Mouse (Mus musculus): ENCODE data around the gene Hyou1. TPM values are rescaled to one million over a fixed set of nuclear protein-coding genes. Genes with fewer than 3 reads are reported as not detected.

Gene Hyou1
- total and polyA plus RNA-seq, 2 experiments: 87.8 to 111 TPM

DNA sequence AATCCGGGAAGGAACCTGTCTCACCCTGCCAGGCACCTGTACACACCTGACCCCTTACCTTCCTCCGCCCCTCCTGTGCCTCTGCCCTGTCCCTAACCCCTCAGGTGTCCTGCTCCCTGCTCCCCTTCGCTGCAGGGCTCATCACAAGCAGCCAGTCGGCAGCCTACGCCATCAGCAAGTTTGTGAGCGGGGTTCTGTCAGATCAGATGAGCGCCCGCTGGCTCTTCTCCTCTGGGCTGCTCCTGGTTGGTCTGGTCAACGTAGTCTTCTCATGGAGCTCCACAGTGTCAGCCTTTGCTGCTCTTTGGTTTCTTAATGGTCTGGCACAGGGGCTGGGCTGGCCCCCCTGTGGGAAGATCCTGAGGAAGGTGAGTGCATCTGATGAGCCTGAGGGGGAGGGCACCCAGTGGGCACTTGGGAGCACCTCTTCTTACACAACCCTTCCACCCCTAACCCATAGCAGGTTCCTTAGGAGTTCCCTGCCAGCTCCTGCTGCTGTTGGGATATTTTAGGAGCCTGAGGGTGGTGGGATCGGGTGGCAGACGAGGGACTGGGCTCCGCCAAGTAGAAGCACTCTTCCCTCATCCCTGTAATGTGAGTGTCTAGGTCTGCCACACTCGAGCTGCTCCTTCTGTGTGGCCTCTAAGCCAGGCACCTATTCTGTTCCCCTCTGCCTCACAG lies 20.0 kb downstream of the Hyou1 start:
- Histone ChIP-seq H3K79me2 (ENCODE audit: control insufficient read depth, insufficient read depth, low read length) (peaks cover 13% of the 10 kb centered on the region), H3K4me1 (ENCODE audit: control insufficient read depth, insufficient read depth, low read length) (peaks cover 23% of the 10 kb centered on the region), H3K27me3 (ENCODE audit: control insufficient read depth, insufficient read depth, low read length) (no peaks in the 10 kb centered on the region), H3K4me3 (ENCODE audit: insufficient read depth, low read depth, low read length) (peak overlapping the region; percentile 95), H3K9ac (ENCODE audit: low read depth, low read length) (peak overlapping the region; percentile 94), H3K36me3 (ENCODE audit: control insufficient read depth, insufficient read depth, low read length) (peaks cover 25% of the 10 kb centered on the region), H3K27ac (replicated peaks; ENCODE audit: insufficient read depth, low read depth, low read length) (peak overlapping the region; percentile 96)
- WGBS: 30% methylated on average over 13 of the region's 13 CpGs
- no peak for DNase-seq (ENCODE audit: extremely low read depth, low read depth, low spot score)
- TF ChIP-seq POLR2A (IDR thresholded peaks at IDR 0.05; ENCODE audit: extremely low read depth, insufficient read depth, low read length) (0 out of 2 replicates have a peak, but pooled peaks have one; percentile 2), CTCF (IDR thresholded peaks at IDR 0.05; ENCODE audit: low read depth, low read length) (no peak)

DNA sequence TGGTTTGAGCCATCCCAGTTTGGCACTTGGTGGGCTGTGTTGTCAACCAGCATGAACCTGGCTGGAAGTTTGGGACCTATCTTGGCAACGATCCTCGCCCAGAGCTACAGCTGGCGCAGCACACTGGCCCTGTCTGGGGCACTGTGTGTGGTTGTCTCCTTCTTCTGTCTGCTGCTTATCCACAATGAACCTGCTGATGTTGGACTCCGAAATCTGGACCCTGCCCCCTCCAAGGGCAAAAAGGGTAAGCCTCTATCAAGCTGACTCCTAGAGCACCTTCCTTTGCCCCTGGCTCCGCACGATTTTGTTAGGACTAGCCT lies 20.5 kb downstream of the Hyou1 start:
- TF ChIP-seq CTCF (IDR thresholded peaks at IDR 0.05; ENCODE audit: low read depth, low read length) (no peak), POLR2A (IDR thresholded peaks at IDR 0.05; ENCODE audit: extremely low read depth, insufficient read depth, low read length) (peak; percentile 52; the same call in 1 of the 2 replicates)
- peak; percentile 89 for DNase-seq (ENCODE audit: extremely low read depth, low read depth, low spot score)
- H3K27me3 ChIP-seq (ENCODE audit: control insufficient read depth, insufficient read depth, low read length): no peaks in the 10 kb centered on the region
- peaks cover 13% of the 10 kb centered on the region for H3K79me2 ChIP-seq (ENCODE audit: control insufficient read depth, insufficient read depth, low read length)
- H3K4me3 ChIP-seq (ENCODE audit: insufficient read depth, low read depth, low read length): peak overlapping the region; percentile 95
- H3K4me1 ChIP-seq (ENCODE audit: control insufficient read depth, insufficient read depth, low read length): peaks cover 23% of the 10 kb centered on the region
- H3K36me3 ChIP-seq (ENCODE audit: control insufficient read depth, insufficient read depth, low read length): peaks cover 27% of the 10 kb centered on the region
- peak overlapping the region; percentile 96 for H3K27ac ChIP-seq (replicated peaks; ENCODE audit: insufficient read depth, low read depth, low read length)
- 31% methylated on average over 6 of the region's 6 CpGs for WGBS
- H3K9ac ChIP-seq (ENCODE audit: low read depth, low read length): peak overlapping the region; percentile 94

DNA sequence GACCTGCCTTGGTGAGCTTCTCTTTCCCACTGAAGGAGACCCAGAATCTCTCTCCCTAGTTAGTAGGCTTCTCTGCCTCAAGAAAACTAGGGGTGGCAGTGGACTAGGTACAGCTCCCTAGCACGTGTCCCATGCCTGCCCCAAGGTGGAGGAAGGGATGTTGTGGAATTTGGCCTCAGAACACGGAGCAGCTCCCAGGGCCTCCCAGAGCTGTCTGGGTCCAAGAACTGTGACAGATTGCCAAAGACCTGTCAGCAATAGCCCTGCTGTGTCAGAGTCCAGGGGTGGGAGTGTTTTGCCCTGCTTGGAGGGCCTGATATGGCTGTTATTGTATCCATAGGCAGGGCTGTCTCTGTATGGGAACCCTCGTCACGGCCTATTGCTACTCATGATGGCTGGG lies 21.8 kb downstream of the Hyou1 start:
- peak overlapping the region; percentile 94 for H3K9ac ChIP-seq (ENCODE audit: low read depth, low read length)
- peaks cover 26% of the 10 kb centered on the region for H3K4me1 ChIP-seq (ENCODE audit: control insufficient read depth, insufficient read depth, low read length)
- H3K79me2 ChIP-seq (ENCODE audit: control insufficient read depth, insufficient read depth, low read length): peaks cover 13% of the 10 kb centered on the region
- peak; percentile 96 for DNase-seq (ENCODE audit: extremely low read depth, low read depth, low spot score)
- H3K4me3 ChIP-seq (ENCODE audit: insufficient read depth, low read depth, low read length): no peak overlapping the region; the same call in 1 of the 2 replicates
- 26% methylated on average over 4 of the region's 4 CpGs for WGBS
- H3K27ac ChIP-seq (replicated peaks; ENCODE audit: insufficient read depth, low read depth, low read length): peak overlapping the region; percentile 96
- peaks cover 27% of the 10 kb centered on the region for H3K36me3 ChIP-seq (ENCODE audit: control insufficient read depth, insufficient read depth, low read length)
- TF ChIP-seq POLR2A (IDR thresholded peaks at IDR 0.05; ENCODE audit: extremely low read depth, insufficient read depth, low read length) (no peak), CTCF (IDR thresholded peaks at IDR 0.05; ENCODE audit: low read depth, low read length) (no peak)
- H3K27me3 ChIP-seq (ENCODE audit: control insufficient read depth, insufficient read depth, low read length): no peaks in the 10 kb centered on the region

DNA sequence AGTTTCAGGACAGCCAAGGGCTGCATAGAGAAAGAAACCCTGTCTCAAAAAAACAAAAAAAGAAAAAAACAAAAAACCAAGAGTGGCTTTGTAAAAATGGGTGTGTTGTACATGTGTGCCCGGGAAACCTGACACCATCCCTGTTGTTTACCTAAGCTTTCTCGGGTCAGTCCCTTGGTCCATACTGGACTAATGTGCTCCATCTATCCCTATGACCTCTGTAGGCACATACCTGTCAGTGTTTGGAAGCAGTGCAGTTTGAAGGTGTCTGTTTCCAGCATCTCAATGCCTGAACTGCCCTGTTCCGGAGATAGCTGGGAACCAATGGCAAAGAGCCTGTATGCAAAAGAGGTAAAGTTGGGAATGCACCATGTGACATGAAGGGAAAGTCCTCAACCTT lies 25.7 kb downstream of the Hyou1 start:
- Histone ChIP-seq H3K79me2 (ENCODE audit: control insufficient read depth, insufficient read depth, low read length) (peaks cover 3% of the 10 kb centered on the region; the same call in 1 of the 2 replicates), H3K27me3 (ENCODE audit: control insufficient read depth, insufficient read depth, low read length) (no peaks in the 10 kb centered on the region), H3K4me3 (ENCODE audit: insufficient read depth, low read depth, low read length) (no peak overlapping the region), H3K4me1 (ENCODE audit: control insufficient read depth, insufficient read depth, low read length) (peaks cover 29% of the 10 kb centered on the region), H3K36me3 (ENCODE audit: control insufficient read depth, insufficient read depth, low read length) (peaks cover 38% of the 10 kb centered on the region), H3K9ac (ENCODE audit: low read depth, low read length) (no peak overlapping the region), H3K27ac (replicated peaks; ENCODE audit: insufficient read depth, low read depth, low read length) (peak overlapping the region; percentile 57)
- WGBS: 33% methylated on average over 3 of the region's 3 CpGs
- TF ChIP-seq CTCF (IDR thresholded peaks at IDR 0.05; ENCODE audit: low read depth, low read length) (no peak), POLR2A (IDR thresholded peaks at IDR 0.05; ENCODE audit: extremely low read depth, insufficient read depth, low read length) (no peak)
- DNase-seq (ENCODE audit: extremely low read depth, low read depth, low spot score): peak; percentile 75

DNA sequence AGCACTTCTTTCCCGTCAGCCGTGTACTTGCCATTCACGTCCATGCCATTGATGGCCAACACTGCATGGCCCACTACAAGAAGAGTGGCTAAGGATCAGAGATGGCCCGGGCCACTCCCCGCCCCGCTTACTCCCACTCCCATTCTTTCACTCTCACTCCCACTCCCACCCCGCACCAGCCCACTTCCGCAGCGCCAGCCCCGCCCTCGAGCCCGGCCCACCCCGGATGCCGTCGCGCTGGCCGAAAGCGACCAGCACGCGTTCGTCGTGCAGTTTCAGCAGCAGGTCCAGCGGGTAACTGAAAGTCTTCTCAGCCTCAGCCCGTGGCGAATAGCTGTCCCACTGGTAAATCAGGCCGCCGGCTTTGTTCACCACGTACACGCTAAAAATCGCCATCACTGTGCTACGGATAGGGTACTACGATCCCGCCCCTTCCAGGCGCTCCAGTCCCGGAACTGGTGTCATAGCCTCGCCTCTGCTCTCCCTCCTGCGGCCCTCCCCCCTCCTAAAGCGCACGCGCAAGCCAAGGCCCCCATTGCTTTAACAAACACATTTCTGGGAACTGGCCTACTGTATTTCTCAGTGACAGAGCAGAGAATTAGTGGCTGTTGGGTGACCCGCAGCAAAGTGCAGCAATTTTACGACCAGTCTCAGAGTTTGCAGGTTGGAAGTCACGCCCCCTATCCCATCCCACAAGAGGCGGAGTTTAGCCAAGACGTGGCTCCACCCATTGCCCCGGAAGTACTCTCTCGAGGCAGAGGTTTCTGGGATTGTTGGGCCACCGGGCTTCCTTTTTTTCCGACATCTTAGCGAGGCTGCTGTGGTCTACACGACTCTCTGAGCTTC lies 27.8 kb downstream of the Hyou1 start, which contains the start of the genes Rps25 and Trappc4:
Gene Rps25 (plus strand): TSS at position 234 of the 846 bp plus-strand sequence.
Gene Trappc4 (minus strand): TSS at position 695 of the 846 bp plus-strand sequence.
- no peaks in the 10 kb centered on the region for H3K27me3 ChIP-seq (ENCODE audit: control insufficient read depth, insufficient read depth, low read length)
- WGBS: under 1% methylated on average over 51 of the region's 51 CpGs
- H3K79me2 ChIP-seq (ENCODE audit: control insufficient read depth, insufficient read depth, low read length): peaks cover 3% of the 10 kb centered on the region; the same call in 1 of the 2 replicates
- peak within 1 kb of the TSS; percentile 93 for H3K4me3 ChIP-seq (ENCODE audit: insufficient read depth, low read depth, low read length)
- H3K9ac ChIP-seq (ENCODE audit: low read depth, low read length): peak within 1 kb of the TSS; percentile 90
- H3K4me1 ChIP-seq (ENCODE audit: control insufficient read depth, insufficient read depth, low read length): peaks cover 13% of the 10 kb centered on the region
- DNase-seq (ENCODE audit: extremely low read depth, low read depth, low spot score): peak; percentile 90
- H3K36me3 ChIP-seq (ENCODE audit: control insufficient read depth, insufficient read depth, low read length): peaks cover 46% of the 10 kb centered on the region
- peak within 1 kb of the TSS; percentile 94 for H3K27ac ChIP-seq (replicated peaks; ENCODE audit: insufficient read depth, low read depth, low read length)
- TF ChIP-seq CTCF (IDR thresholded peaks at IDR 0.05; ENCODE audit: low read depth, low read length) (no peak), POLR2A (IDR thresholded peaks at IDR 0.05; ENCODE audit: extremely low read depth, insufficient read depth, low read length) (0 out of 2 replicates have a peak, but pooled peaks have one; percentile 61)

Measured in liver, adult 2 months (tissue).